Mouse (Mus musculus): ENCODE results near the gene Hoxd9. TPM values are rescaled to one million over a fixed set of nuclear protein-coding genes. Genes with fewer than 3 reads are reported as not detected.

The Hoxd9 gene
- total and polyA plus RNA-seq, 2 experiments from 2014 or later = 0.12 to 0.84 TPM

DNA sequence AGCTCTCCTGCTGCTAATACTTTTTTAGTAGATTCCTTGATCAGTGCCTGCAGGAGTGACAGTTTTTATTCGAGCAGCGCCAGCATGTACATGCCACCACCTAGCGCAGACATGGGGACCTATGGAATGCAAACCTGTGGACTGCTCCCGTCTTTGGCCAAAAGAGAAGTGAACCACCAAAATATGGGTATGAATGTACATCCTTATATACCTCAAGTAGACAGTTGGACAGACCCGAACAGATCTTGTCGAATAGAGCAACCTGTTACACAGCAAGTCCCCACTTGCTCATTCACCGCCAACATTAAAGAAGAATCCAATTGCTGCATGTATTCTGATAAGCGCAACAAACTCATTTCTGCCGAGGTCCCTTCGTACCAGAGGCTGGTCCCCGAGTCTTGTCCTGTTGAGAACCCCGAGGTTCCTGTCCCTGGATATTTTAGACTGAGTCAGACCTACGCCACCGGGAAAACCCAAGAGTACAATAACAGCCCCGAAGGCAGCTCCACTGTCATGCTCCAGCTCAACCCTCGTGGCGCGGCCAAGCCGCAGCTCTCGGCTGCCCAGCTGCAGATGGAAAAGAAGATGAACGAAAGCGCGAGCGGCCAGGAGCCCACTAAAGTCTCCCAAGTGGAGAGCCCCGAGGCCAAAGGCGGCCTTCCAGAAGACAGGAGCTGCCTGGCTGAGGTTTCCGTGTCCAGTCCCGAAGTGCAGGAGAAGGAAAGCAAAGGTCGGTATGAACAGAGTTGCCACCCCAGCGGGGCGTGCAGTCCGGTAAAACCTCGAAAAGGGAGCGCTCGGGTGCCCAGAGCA, 5.3 kb upstream of the Hoxd9 start:
- WGBS = 5% methylated on average over 35 of the region's 35 CpGs
- H3K9me3 ChIP-seq (replicated peaks; ENCODE audit: control insufficient read depth, low read length) = no peaks in the 10 kb centered on the region
- no peak overlapping the region for H3K27ac ChIP-seq (ENCODE audit: low read depth)
- H3K4me2 ChIP-seq (ENCODE audit: low read depth, low read length) = no peak overlapping the region
- DNase-seq (ENCODE audit: low spot score) (no peak), ATAC-seq (ENCODE audit: insufficient read depth, low read depth) (no peak)
- H3K4me1 ChIP-seq (ENCODE audit: control insufficient read depth, insufficient read depth) = no peaks in the 10 kb centered on the region
- no peaks in the 10 kb centered on the region for H3K36me3 ChIP-seq (replicated peaks; ENCODE audit: control insufficient read depth, insufficient read depth, low read length)
- H3K4me3 ChIP-seq (ENCODE audit: low read depth, low read length) = peak overlapping the region; percentile 28; the same call in 1 of the 2 replicates
- TF ChIP-seq EP300 (IDR thresholded peaks at IDR 0.05; ENCODE audit: low read depth) = no peak
- TF ChIP-seq CTCF (IDR thresholded peaks at IDR 0.05; ENCODE audit: low read depth) = no peak
- peaks cover 99% of the 10 kb centered on the region for H3K27me3 ChIP-seq (ENCODE audit: control insufficient read depth, insufficient read depth, low read length)
- no peak overlapping the region for H3K9ac ChIP-seq (replicated peaks; ENCODE audit: low read depth, low read length)

GRCm38 (mm10) chr2:74692808-74693431, 4.6 kb upstream of the Hoxd9 start:
- Histone ChIP-seq H3K36me3 (replicated peaks; ENCODE audit: control insufficient read depth, insufficient read depth, low read length) (no peaks in the 10 kb centered on the region), H3K9ac (replicated peaks; ENCODE audit: low read depth, low read length) (no peak overlapping the region), H3K9me3 (replicated peaks; ENCODE audit: control insufficient read depth, low read length) (no peaks in the 10 kb centered on the region), H3K27ac (ENCODE audit: low read depth) (no peak overlapping the region), H3K27me3 (ENCODE audit: control insufficient read depth, insufficient read depth, low read length) (peaks cover 99% of the 10 kb centered on the region), H3K4me2 (ENCODE audit: low read depth, low read length) (no peak overlapping the region), H3K4me1 (ENCODE audit: control insufficient read depth, insufficient read depth) (no peaks in the 10 kb centered on the region), H3K4me3 (ENCODE audit: low read depth, low read length) (no peak overlapping the region)
- no peak for TF ChIP-seq CTCF (IDR thresholded peaks at IDR 0.05; ENCODE audit: low read depth)
- no peak for TF ChIP-seq EP300 (IDR thresholded peaks at IDR 0.05; ENCODE audit: low read depth)
- WGBS = 3% methylated on average over 20 of the region's 20 CpGs
- ATAC-seq (ENCODE audit: insufficient read depth, low read depth) = no peak
- DNase-seq (ENCODE audit: low spot score) = no peak

DNA sequence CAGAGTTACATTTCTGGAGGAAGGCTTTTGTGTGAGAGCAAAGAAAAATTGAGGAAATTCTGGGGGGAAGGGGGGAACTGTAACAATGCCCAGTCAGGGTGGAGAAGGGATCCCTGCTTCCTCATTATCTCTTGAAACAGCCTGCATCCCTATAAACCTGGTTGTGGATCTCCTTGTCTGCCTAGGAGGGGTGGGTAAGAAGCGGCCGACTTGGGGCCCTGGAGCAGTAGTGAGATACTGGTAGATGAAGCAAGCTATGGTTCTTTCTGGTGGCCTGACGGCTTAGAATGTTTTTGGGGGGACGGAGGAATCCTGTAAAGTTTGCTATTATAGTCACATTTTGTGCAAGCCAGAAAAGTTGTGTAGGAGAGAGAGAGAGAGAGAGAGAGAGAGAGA, 4.1 kb upstream of the Hoxd9 start:
- ATAC-seq (ENCODE audit: insufficient read depth, low read depth) (no peak), DNase-seq (ENCODE audit: low spot score) (no peak)
- Histone ChIP-seq H3K9ac (replicated peaks; ENCODE audit: low read depth, low read length) (no peak overlapping the region), H3K36me3 (replicated peaks; ENCODE audit: control insufficient read depth, insufficient read depth, low read length) (no peaks in the 10 kb centered on the region), H3K27me3 (ENCODE audit: control insufficient read depth, insufficient read depth, low read length) (peaks cover 99% of the 10 kb centered on the region), H3K4me1 (ENCODE audit: control insufficient read depth, insufficient read depth) (no peaks in the 10 kb centered on the region), H3K4me3 (ENCODE audit: low read depth, low read length) (no peak overlapping the region), H3K9me3 (replicated peaks; ENCODE audit: control insufficient read depth, low read length) (no peaks in the 10 kb centered on the region), H3K27ac (ENCODE audit: low read depth) (no peak overlapping the region), H3K4me2 (ENCODE audit: low read depth, low read length) (no peak overlapping the region)
- no peak for TF ChIP-seq EP300 (IDR thresholded peaks at IDR 0.05; ENCODE audit: low read depth)
- TF ChIP-seq CTCF (IDR thresholded peaks at IDR 0.05; ENCODE audit: low read depth) = no peak
- 19% methylated on average over 4 of the region's 4 CpGs for WGBS

DNA sequence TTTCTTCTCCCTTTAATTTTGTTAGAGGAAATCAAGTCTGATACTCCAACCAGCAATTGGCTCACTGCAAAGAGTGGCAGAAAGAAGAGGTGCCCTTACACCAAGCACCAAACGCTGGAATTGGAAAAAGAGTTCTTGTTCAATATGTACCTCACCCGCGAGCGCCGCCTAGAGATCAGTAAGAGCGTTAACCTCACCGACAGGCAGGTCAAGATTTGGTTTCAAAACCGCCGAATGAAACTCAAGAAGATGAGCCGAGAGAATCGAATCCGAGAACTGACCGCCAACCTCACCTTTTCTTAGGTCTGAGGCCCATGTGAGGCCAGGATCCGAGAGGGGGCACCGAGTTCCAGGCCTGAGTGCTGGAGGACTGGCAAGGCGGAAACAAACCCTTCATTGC, 3.5 kb upstream of the Hoxd9 start:
- H3K36me3 ChIP-seq (replicated peaks; ENCODE audit: control insufficient read depth, insufficient read depth, low read length) = no peaks in the 10 kb centered on the region
- H3K27ac ChIP-seq (ENCODE audit: low read depth) = no peak overlapping the region
- no peak overlapping the region for H3K4me3 ChIP-seq (ENCODE audit: low read depth, low read length)
- H3K4me2 ChIP-seq (ENCODE audit: low read depth, low read length) = no peak overlapping the region
- TF ChIP-seq CTCF (IDR thresholded peaks at IDR 0.05; ENCODE audit: low read depth) (no peak), EP300 (IDR thresholded peaks at IDR 0.05; ENCODE audit: low read depth) (no peak)
- H3K9me3 ChIP-seq (replicated peaks; ENCODE audit: control insufficient read depth, low read length) = no peaks in the 10 kb centered on the region
- no peak for ATAC-seq (ENCODE audit: insufficient read depth, low read depth)
- H3K4me1 ChIP-seq (ENCODE audit: control insufficient read depth, insufficient read depth) = no peaks in the 10 kb centered on the region
- no peak overlapping the region for H3K9ac ChIP-seq (replicated peaks; ENCODE audit: low read depth, low read length)
- no peak for DNase-seq (ENCODE audit: low spot score)
- H3K27me3 ChIP-seq (ENCODE audit: control insufficient read depth, insufficient read depth, low read length) = peaks cover 99% of the 10 kb centered on the region
- WGBS = 3% methylated on average over 16 of the region's 16 CpGs

- ATAC-seq (ENCODE audit: insufficient read depth, low read depth) = no peak
Measured at GRCm38 (mm10) chr2:74695383-74695782, 2.1 kb upstream of the Hoxd9 start.

More at GRCm38 (mm10) chr2:74695383-74695782, 2.1 kb upstream of the Hoxd9 start:
- H3K4me2 ChIP-seq (ENCODE audit: low read depth, low read length) = no peak overlapping the region
- no peaks in the 10 kb centered on the region for H3K36me3 ChIP-seq (replicated peaks; ENCODE audit: control insufficient read depth, insufficient read depth, low read length)
- DNase-seq (ENCODE audit: low spot score) = no peak
- 0% methylated on average over 1 of the region's 1 CpGs for WGBS
- TF ChIP-seq CTCF (IDR thresholded peaks at IDR 0.05; ENCODE audit: low read depth) (no peak), EP300 (IDR thresholded peaks at IDR 0.05; ENCODE audit: low read depth) (no peak)
- H3K9ac ChIP-seq (replicated peaks; ENCODE audit: low read depth, low read length) = no peak overlapping the region
- no peaks in the 10 kb centered on the region for H3K4me1 ChIP-seq (ENCODE audit: control insufficient read depth, insufficient read depth)
- H3K27ac ChIP-seq (ENCODE audit: low read depth) = no peak overlapping the region
- H3K4me3 ChIP-seq (ENCODE audit: low read depth, low read length) = no peak overlapping the region
- peaks cover 100% of the 10 kb centered on the region for H3K27me3 ChIP-seq (ENCODE audit: control insufficient read depth, insufficient read depth, low read length)
- H3K9me3 ChIP-seq (replicated peaks; ENCODE audit: control insufficient read depth, low read length) = no peaks in the 10 kb centered on the region

Measured in heart, postnatal 0 days (tissue).